Comparison of ENCODE assay signal across 11 mouse cellular contexts in the genomic region with DNA sequence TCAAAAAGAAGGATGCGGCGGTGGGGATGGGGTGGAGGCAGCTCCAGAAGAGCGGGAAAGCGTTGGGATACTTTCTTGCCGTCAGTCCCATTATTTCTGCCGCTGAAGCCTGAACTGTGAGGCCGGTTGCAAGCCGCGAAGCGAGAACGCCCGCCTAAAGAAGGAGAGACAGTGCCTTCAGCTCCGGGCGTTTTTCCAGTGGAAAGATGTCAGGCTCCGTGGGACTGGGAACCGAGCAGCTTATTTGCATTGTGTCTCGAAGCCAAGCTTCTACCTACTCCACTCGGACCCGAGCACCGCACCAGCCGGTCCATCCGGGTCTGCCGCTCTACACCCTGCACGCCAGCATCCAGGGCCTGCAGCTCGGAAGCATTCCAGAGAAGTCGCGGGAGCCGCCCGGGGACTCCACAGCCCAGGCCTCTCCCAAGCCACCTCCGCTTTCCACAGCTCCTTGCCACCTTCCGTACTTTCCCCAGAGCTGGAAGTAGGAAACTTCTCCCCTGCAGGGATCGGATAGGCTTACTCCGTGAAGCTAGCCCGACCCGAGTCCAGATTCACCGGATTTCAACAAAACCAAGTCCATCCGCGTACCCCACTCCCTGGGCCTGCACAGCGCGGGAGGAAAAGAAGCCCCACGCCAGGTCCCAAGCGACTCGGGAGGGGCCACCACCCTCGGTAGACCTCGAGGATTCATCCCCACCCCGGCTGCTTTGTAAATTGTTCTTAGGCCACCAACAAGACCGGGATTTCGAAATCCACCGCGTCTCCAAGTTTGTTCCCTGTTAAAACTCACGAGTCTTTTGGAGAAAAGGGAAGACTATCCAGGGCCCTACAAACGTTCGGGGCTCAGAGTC. TPM values are rescaled to one million over a fixed set of nuclear protein-coding genes. Genes with fewer than 3 reads are reported as not detected.
DNase-seq lines count a peak whose midpoint lies in the region; ATAC-seq lines count a peak whose summit lies in the region.
"Had no signal": no experiment of that assay in that cellular context is flagged by ENCODE, and none has a peak within 500 bp of the region (broad histone marks: within the 10 kb centered on the region; RNA-seq: fewer than 3 reads in every experiment).

No protein-coding gene starts in this region.

- H3K27ac ChIP-seq in kidney, embryonic 16.5 days (ENCODE audit: low read length), result no peak overlapping the region
- no peak overlapping the region for H3K27ac ChIP-seq in embryonic facial prominence, embryonic 10.5 days (replicated peaks)
- H3K27ac ChIP-seq in limb, embryonic 15.5 days, result no peak overlapping the region

- H3K4me3 ChIP-seq in kidney, embryonic 16.5 days (ENCODE audit: low read length), result no peak overlapping the region
- H3K4me3 ChIP-seq in embryonic facial prominence, embryonic 10.5 days, result peak overlapping the region; percentile 16; the same call in 1 of the 2 replicates
- peak overlapping the region; percentile 23 for H3K4me3 ChIP-seq in limb, embryonic 15.5 days

- no peaks in the 10 kb centered on the region for H3K9me3 ChIP-seq in kidney, embryonic 16.5 days (ENCODE audit: low read length)
- H3K9me3 ChIP-seq in embryonic facial prominence, embryonic 10.5 days, result no peaks in the 10 kb centered on the region
- no peaks in the 10 kb centered on the region for H3K9me3 ChIP-seq in limb, embryonic 15.5 days

- no peaks in the 10 kb centered on the region for H3K4me1 ChIP-seq in kidney, embryonic 16.5 days (ENCODE audit: insufficient read depth, low read length)
- H3K4me1 ChIP-seq in embryonic facial prominence, embryonic 10.5 days, result peaks cover 7% of the 10 kb centered on the region; the same call in 1 of the 2 replicates
- peaks cover 19% of the 10 kb centered on the region for H3K4me1 ChIP-seq in limb, embryonic 15.5 days

- under 1% methylated on average over 53 of the region's 53 CpGs for WGBS in kidney, embryonic 16.5 days
- WGBS in embryonic facial prominence, embryonic 10.5 days, result under 1% methylated on average over 53 of the region's 53 CpGs
- 3% methylated on average over 53 of the region's 53 CpGs for WGBS in limb, embryonic 15.5 days

- H3K9ac ChIP-seq in kidney, embryonic 16.5 days (replicated peaks; ENCODE audit: low read length), result no peak overlapping the region
- H3K9ac ChIP-seq in limb, embryonic 15.5 days, result no peak overlapping the region

- no peak overlapping the region for H3K4me2 ChIP-seq in kidney, embryonic 16.5 days (replicated peaks; ENCODE audit: low read depth, low read length)
- H3K4me2 ChIP-seq in limb, embryonic 15.5 days, result peak overlapping the region; percentile 33

- H3K27me3 ChIP-seq in kidney, embryonic 16.5 days (ENCODE audit: insufficient read depth, low read length), result peaks cover 96% of the 10 kb centered on the region
- peaks cover 100% of the 10 kb centered on the region for H3K27me3 ChIP-seq in embryonic facial prominence, embryonic 10.5 days (replicated peaks; ENCODE audit: low read depth, poor library complexity, severe bottlenecking)
- H3K27me3 ChIP-seq in limb, embryonic 15.5 days, result peaks cover 93% of the 10 kb centered on the region

- intact Hi-C loops in gastrocnemius, postnatal 14 days (cut with DNase I; ENCODE audit: low total_unique reads), result no loop called here

- no peaks in the 10 kb centered on the region for H3K36me3 ChIP-seq in kidney, embryonic 16.5 days (ENCODE audit: insufficient read depth, low read length)
- no peaks in the 10 kb centered on the region for H3K36me3 ChIP-seq in embryonic facial prominence, embryonic 10.5 days (replicated peaks)
- H3K36me3 ChIP-seq in limb, embryonic 15.5 days, result no peaks in the 10 kb centered on the region

- DNase-seq in kidney, adult 11 months, result no peak
- peak; percentile 81 for DNase-seq in R1 (ENCODE audit: low read depth, low spot score)
- peak; percentile 80 for DNase-seq in embryonic facial prominence, embryonic 10.5 days (ENCODE audit: low spot score)
- no peak for DNase-seq in right cerebral cortex, adult 2 months (ENCODE audit: low spot score in 2 of 2)
- DNase-seq in gastrocnemius, postnatal 14 days, result no peak
- DNase-seq: cerebellum, adult 9-10 months; gastrocnemius, postnatal 25 days; thymus, adult 18-20 months had no signal

- ATAC-seq in kidney, embryonic 16.5 days (ENCODE audit: low FRiP score, low TSS enrichment), result peak; percentile 57; the same call in 1 of the 2 replicates
- 0 out of 2 replicates have a peak, but pooled peaks have one; percentile 32 for ATAC-seq in limb, embryonic 15.5 days (ENCODE audit: insufficient number of reproducible peaks, low FRiP score, low TSS enrichment, low read depth)

RNA-seq across cellular contexts. Expression of a gene that starts 8.7 kb away (rescaled TPM):
- not detected in 2 replicates for polyA plus RNA-seq in kidney, embryonic 16.5 days (2015; fragmentation: Nextera tagmentation; extraction: Ambion mirVana)
- polyA plus RNA-seq in embryonic facial prominence, embryonic 10.5 days (2016; fragmentation: Nextera tagmentation; extraction: Ambion mirVana), result 3.7 and 4.8 TPM in 2 replicates
- 1.2 and 1.3 TPM in 2 replicates for polyA plus RNA-seq in limb, embryonic 15.5 days (2015; fragmentation: Nextera tagmentation; extraction: Ambion mirVana)
- not detected for total RNA-seq in gastrocnemius, postnatal 14 days (2021)
- total RNA-seq: gastrocnemius, postnatal 25 days; layer of hippocampus, postnatal 25 days had no signal

RNA-seq across cellular contexts. Expression of a gene that starts 24.7 kb away (rescaled TPM):
- polyA plus RNA-seq in kidney, embryonic 16.5 days (2015; fragmentation: Nextera tagmentation; extraction: Ambion mirVana), result not detected in 2 replicates
- polyA plus RNA-seq in embryonic facial prominence, embryonic 10.5 days (2016; fragmentation: Nextera tagmentation; extraction: Ambion mirVana), result not detected in 2 replicates
- polyA plus RNA-seq in limb, embryonic 15.5 days (2015; fragmentation: Nextera tagmentation; extraction: Ambion mirVana), result not detected in 2 replicates
- not detected for total RNA-seq in gastrocnemius, postnatal 14 days (2021)
- total RNA-seq: gastrocnemius, postnatal 25 days; layer of hippocampus, postnatal 25 days had no signal

RNA-seq across cellular contexts. Expression of a gene that starts 40.4 kb away (rescaled TPM):
- 14.1 and 15.8 TPM in 2 replicates for polyA plus RNA-seq in kidney, embryonic 16.5 days (2015; fragmentation: Nextera tagmentation; extraction: Ambion mirVana)
- not detected in 2 replicates for polyA plus RNA-seq in embryonic facial prominence, embryonic 10.5 days (2016; fragmentation: Nextera tagmentation; extraction: Ambion mirVana)
- not detected in 2 replicates for polyA plus RNA-seq in limb, embryonic 15.5 days (2015; fragmentation: Nextera tagmentation; extraction: Ambion mirVana)
- not detected for total RNA-seq in gastrocnemius, postnatal 14 days (2021)
- total RNA-seq: gastrocnemius, postnatal 25 days had no signal

RNA-seq across cellular contexts. Expression of a gene that starts 46.4 kb away (rescaled TPM):
- polyA plus RNA-seq in kidney, embryonic 16.5 days (2015; fragmentation: Nextera tagmentation; extraction: Ambion mirVana), result 0.07 TPM in 1 of 2 replicates, not detected in the other
- not detected in 2 replicates for polyA plus RNA-seq in embryonic facial prominence, embryonic 10.5 days (2016; fragmentation: Nextera tagmentation; extraction: Ambion mirVana)
- polyA plus RNA-seq in limb, embryonic 15.5 days (2015; fragmentation: Nextera tagmentation; extraction: Ambion mirVana), result not detected in 2 replicates
- total RNA-seq in gastrocnemius, postnatal 14 days (2021), result not detected
- total RNA-seq: gastrocnemius, postnatal 25 days; layer of hippocampus, postnatal 25 days had no signal

Comparison
In these comparisons a context has a peak if more than half of its experiments do, and no peak if none do; other contexts are left out.
1. DNase-seq: peak in R1 (single experiment) and embryonic facial prominence, embryonic 10.5 days (single experiment); none in kidney, adult 11 months (single experiment), right cerebral cortex, adult 2 months (0 of 2) and gastrocnemius, postnatal 14 days (single experiment).
2. RNA of a gene that starts 40.4 kb away (polyA plus RNA-seq): 14.1 to 15.8 TPM in kidney, embryonic 16.5 days; not detected in limb, embryonic 15.5 days and not detected in embryonic facial prominence, embryonic 10.5 days; every median in the first group is over 10 times any median in the second.